Mouse (Mus musculus) heart, embryonic 11.5 days (tissue): ENCODE data around the gene Mbd6. TPM values are rescaled to one million over a fixed set of nuclear protein-coding genes. Genes with fewer than 3 reads are reported as not detected.

Experiments
- polyA plus RNA-seq: library from polyadenylated mRNA; unstranded; fragments of >200 nt; fragmentation: Nextera tagmentation; extraction: Ambion mirVana; gene quantifications from 2 replicates; pipeline ENCODE4 v1.2.1, GENCODE M21; 2014

Mbd6 gene
- polyA plus RNA-seq, 1 experiment from 2014 or later, result 13.6 TPM

Other genes with a start within 250 kb of the Mbd6 start
- gene Mettl1, start 247.6 kb downstream of the Mbd6 start, polyA plus RNA-seq, result 36.1 and 43.3 TPM in 2 replicates
- gene Eef1akmt3, start 247.5 kb downstream of the Mbd6 start, polyA plus RNA-seq, result 0.31 and 0.35 TPM in 2 replicates
- gene Cyp27b1, start 240.8 kb downstream of the Mbd6 start, polyA plus RNA-seq, result 0.11 and 0.13 TPM in 2 replicates
- 0.21 and 0.39 TPM in 2 replicates for gene March9, start 228.8 kb downstream of the Mbd6 start, polyA plus RNA-seq
- 1,419 and 1,452 TPM in 2 replicates for gene Cdk4, start 225.5 kb downstream of the Mbd6 start, polyA plus RNA-seq
- 106 and 115 TPM in 2 replicates for gene Tspan31, start 218.8 kb downstream of the Mbd6 start, polyA plus RNA-seq
- 0.42 and 0.63 TPM in 2 replicates for gene Agap2, start 213.7 kb downstream of the Mbd6 start, polyA plus RNA-seq
- gene Os9, start 167.9 kb downstream of the Mbd6 start, polyA plus RNA-seq, result 21.3 and 30.3 TPM in 2 replicates
- 1.6 and 1.8 TPM in 2 replicates for gene B4galnt1, start 123.8 kb downstream of the Mbd6 start, polyA plus RNA-seq
- gene Slc26a10, start 108.4 kb downstream of the Mbd6 start, polyA plus RNA-seq, result 8.4 and 11.8 TPM in 2 replicates
- gene Arhgef25, start 98.9 kb downstream of the Mbd6 start, polyA plus RNA-seq, result 17.9 and 18.0 TPM in 2 replicates
- 82.3 and 83.0 TPM in 2 replicates for gene Dtx3, start 93.3 kb downstream of the Mbd6 start, polyA plus RNA-seq
- gene Pip4k2c, start 77.4 kb downstream of the Mbd6 start, polyA plus RNA-seq, result 20.8 and 21.5 TPM in 2 replicates
- 1.6 TPM in 2 replicates for gene Kif5a, start 25.7 kb downstream of the Mbd6 start, polyA plus RNA-seq
- gene Dctn2, start 22.6 kb downstream of the Mbd6 start, polyA plus RNA-seq, result 135 and 136 TPM in 2 replicates
- gene Mars, start 22.8 kb upstream of the Mbd6 start, polyA plus RNA-seq, result 104 and 105 TPM in 2 replicates
- 1.7 TPM in 2 replicates for gene Arhgap9, start 32.9 kb upstream of the Mbd6 start, polyA plus RNA-seq
- 0.65 and 1.2 TPM in 2 replicates for gene Gli1, start 53.0 kb upstream of the Mbd6 start, polyA plus RNA-seq
- 0.06 TPM in 1 of 2 replicates, not detected in the other for gene Inhbe, start 65.4 kb upstream of the Mbd6 start, polyA plus RNA-seq
- 0.19 TPM in 1 of 2 replicates, not detected in the other for gene Inhbc, start 81.4 kb upstream of the Mbd6 start, polyA plus RNA-seq
- 27.7 and 30.3 TPM in 2 replicates for gene R3hdm2, start 91.3 kb upstream of the Mbd6 start, polyA plus RNA-seq
- 0.24 and 0.30 TPM in 2 replicates for gene Stac3, start 212.7 kb upstream of the Mbd6 start, polyA plus RNA-seq
- 10.1 and 13.9 TPM in 2 replicates for gene Ndufa4l2, start 225.9 kb upstream of the Mbd6 start, polyA plus RNA-seq
- gene Shmt2, start 233.4 kb upstream of the Mbd6 start, polyA plus RNA-seq, result 71.3 and 82.7 TPM in 2 replicates
- 0.21 and 0.33 TPM in 2 replicates for gene Nxph4, start 245.5 kb upstream of the Mbd6 start, polyA plus RNA-seq